15 mouse cellular contexts compared by ENCODE assay signal in the genomic region with DNA sequence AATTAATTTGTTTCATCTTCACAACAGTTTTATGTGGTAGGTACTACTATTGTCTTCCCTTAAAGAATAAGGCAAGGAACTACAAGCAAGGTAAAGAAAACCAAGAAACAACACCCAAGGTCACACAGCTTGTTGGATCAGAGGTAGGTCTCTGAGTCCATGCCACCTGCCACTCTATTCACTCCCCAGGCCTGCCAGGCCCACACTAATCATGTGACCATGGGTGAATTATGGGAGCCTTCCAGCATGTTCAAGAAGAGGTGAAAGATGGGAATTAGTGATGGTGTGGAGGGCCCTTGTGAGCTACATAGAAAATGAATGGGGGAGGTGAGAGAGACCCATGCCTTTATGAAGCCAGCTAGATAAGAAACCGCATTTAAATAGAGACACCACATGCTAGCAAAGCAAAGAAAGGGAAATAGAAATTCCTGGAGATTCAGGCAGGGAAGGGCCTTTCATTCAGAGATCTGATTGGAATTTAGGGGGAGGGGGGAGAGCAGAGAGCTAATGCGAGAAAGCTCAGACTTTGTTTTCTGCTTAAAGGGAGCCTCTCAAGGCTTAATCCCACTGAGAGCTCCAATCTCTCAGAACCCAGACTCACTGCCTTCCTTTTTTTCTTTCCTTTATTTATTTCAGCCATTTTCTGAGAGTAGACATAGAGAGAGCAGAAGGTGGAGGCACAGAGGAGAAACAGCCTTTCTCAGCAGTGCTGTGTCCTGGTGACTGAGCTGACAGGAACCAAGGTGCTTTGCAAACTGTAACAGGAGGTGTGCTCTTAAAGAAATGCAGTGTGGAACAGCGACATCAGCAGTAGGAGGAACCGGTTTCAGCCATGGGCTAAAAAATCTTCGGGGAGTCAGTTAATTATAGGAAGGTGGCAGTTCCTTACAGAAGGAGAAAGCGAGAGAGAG.
A peak's percentile ranks its signal among the peaks of the same experiment; 100 is the strongest.
DNase-seq lines count a peak whose midpoint lies in the region; ATAC-seq and TF ChIP-seq lines count a peak whose summit lies in the region.
"Had no signal": no experiment of that assay in that cellular context is flagged by ENCODE, and none has a peak within 500 bp of the region (broad histone marks: within the 10 kb centered on the region; RNA-seq: fewer than 3 reads in every experiment).

No protein-coding gene starts in this region.

- ATAC-seq in hindbrain, embryonic 13.5 days (ENCODE audit: low FRiP score) = no peak
- ATAC-seq in hindbrain, postnatal 0 days = no peak
- peak; percentile 48; the same call in 1 of the 2 replicates for ATAC-seq in hindbrain, embryonic 15.5 days (ENCODE audit: low FRiP score, low read depth)
- no peak for ATAC-seq in erythroid progenitor cell, adult 5-6 weeks (replicated peaks; ENCODE audit: low FRiP score, poor library complexity, severe bottlenecking)
- ATAC-seq: intestine, embryonic 15.5 days had no signal

- TF ChIP-seq CTCF in hindbrain, postnatal 0 days (IDR thresholded peaks at IDR 0.05; ENCODE audit: low read depth) = no peak

- DNase-seq in hindbrain, postnatal 0 days (ENCODE audit: low spot score) = no peak
- peak; percentile 6 for DNase-seq in embryo, embryonic 10 days (ENCODE audit: low spot score)
- DNase-seq in left cerebral cortex, adult 9 months (ENCODE audit: low spot score in 2 of 2) = no peak
- no peak for DNase-seq in kidney, postnatal 10 days
- DNase-seq: cerebellum, adult 8-10 months; liver, embryonic 13.5 days had no signal

- H3K4me3 ChIP-seq in hindbrain, embryonic 13.5 days = no peak overlapping the region
- no peak overlapping the region for H3K4me3 ChIP-seq in hindbrain, postnatal 0 days (ENCODE audit: low read length)
- H3K4me3 ChIP-seq in hindbrain, embryonic 15.5 days = no peak overlapping the region
- H3K4me3 ChIP-seq: embryonic facial prominence, embryonic 13.5 days; heart, embryonic 15.5 days; intestine, embryonic 15.5 days; limb, embryonic 10.5 days; liver, embryonic 13.5 days; neural tube, embryonic 15.5 days had no signal

- H3K9me3 ChIP-seq in hindbrain, embryonic 13.5 days = no peaks in the 10 kb centered on the region
- H3K9me3 ChIP-seq in hindbrain, postnatal 0 days (ENCODE audit: low read length) = no peaks in the 10 kb centered on the region
- no peaks in the 10 kb centered on the region for H3K9me3 ChIP-seq in hindbrain, embryonic 15.5 days
- H3K9me3 ChIP-seq: embryonic facial prominence, embryonic 13.5 days; heart, embryonic 15.5 days; intestine, embryonic 15.5 days; limb, embryonic 10.5 days; liver, embryonic 13.5 days; neural tube, embryonic 15.5 days had no signal

- no peaks in the 10 kb centered on the region for H3K27me3 ChIP-seq in hindbrain, embryonic 13.5 days
- no peaks in the 10 kb centered on the region for H3K27me3 ChIP-seq in hindbrain, postnatal 0 days (ENCODE audit: insufficient read depth, low read length)
- H3K27me3 ChIP-seq in hindbrain, embryonic 15.5 days = no peaks in the 10 kb centered on the region
- H3K27me3 ChIP-seq: embryonic facial prominence, embryonic 13.5 days; heart, embryonic 15.5 days; intestine, embryonic 15.5 days; liver, embryonic 13.5 days; neural tube, embryonic 15.5 days had no signal

- peak overlapping the region; percentile 35; the same call in 1 of the 2 replicates for H3K27ac ChIP-seq in hindbrain, embryonic 13.5 days
- no peak overlapping the region for H3K27ac ChIP-seq in hindbrain, postnatal 0 days
- 0 out of 2 replicates have a peak overlapping the region, but pooled peaks have one; percentile 18 for H3K27ac ChIP-seq in hindbrain, embryonic 15.5 days (replicated peaks)
- H3K27ac ChIP-seq: embryonic facial prominence, embryonic 13.5 days; heart, embryonic 15.5 days; intestine, embryonic 15.5 days; kidney, postnatal 0 days; limb, embryonic 10.5 days; liver, embryonic 13.5 days; neural tube, embryonic 15.5 days had no signal

- H3K4me1 ChIP-seq in hindbrain, embryonic 13.5 days (replicated peaks) = peaks cover 8% of the 10 kb centered on the region
- no peaks in the 10 kb centered on the region for H3K4me1 ChIP-seq in hindbrain, postnatal 0 days (ENCODE audit: insufficient read depth, low read length)
- H3K4me1 ChIP-seq in hindbrain, embryonic 15.5 days (replicated peaks) = peaks cover 15% of the 10 kb centered on the region
- H3K4me1 ChIP-seq: embryonic facial prominence, embryonic 13.5 days; heart, embryonic 15.5 days; intestine, embryonic 15.5 days; limb, embryonic 10.5 days; liver, embryonic 13.5 days had no signal

- 22% methylated on average over 6 of the region's 6 CpGs for WGBS in hindbrain, embryonic 13.5 days
- WGBS in hindbrain, postnatal 0 days = 14% methylated on average over 6 of the region's 6 CpGs
- 19% methylated on average over 6 of the region's 6 CpGs for WGBS in hindbrain, embryonic 15.5 days

- no peaks in the 10 kb centered on the region for H3K36me3 ChIP-seq in hindbrain, embryonic 13.5 days
- no peaks in the 10 kb centered on the region for H3K36me3 ChIP-seq in hindbrain, postnatal 0 days (ENCODE audit: insufficient read depth, low read length)
- H3K36me3 ChIP-seq in hindbrain, embryonic 15.5 days = no peaks in the 10 kb centered on the region
- H3K36me3 ChIP-seq: embryonic facial prominence, embryonic 13.5 days; heart, embryonic 15.5 days; intestine, embryonic 15.5 days; limb, embryonic 10.5 days; liver, embryonic 13.5 days; neural tube, embryonic 15.5 days had no signal

- no peak overlapping the region for H3K4me2 ChIP-seq in hindbrain, embryonic 13.5 days
- no peak overlapping the region for H3K4me2 ChIP-seq in hindbrain, postnatal 0 days (ENCODE audit: low read depth, low read length)
- H3K4me2 ChIP-seq in hindbrain, embryonic 15.5 days = no peak overlapping the region
- H3K4me2 ChIP-seq: embryonic facial prominence, embryonic 13.5 days; heart, embryonic 15.5 days; intestine, embryonic 15.5 days; liver, embryonic 13.5 days; neural tube, embryonic 15.5 days had no signal

- no peak overlapping the region for H3K9ac ChIP-seq in hindbrain, embryonic 13.5 days
- H3K9ac ChIP-seq in hindbrain, postnatal 0 days (replicated peaks; ENCODE audit: low read length) = no peak overlapping the region
- H3K9ac ChIP-seq in hindbrain, embryonic 15.5 days = no peak overlapping the region
- H3K9ac ChIP-seq: embryonic facial prominence, embryonic 13.5 days; heart, embryonic 15.5 days; intestine, embryonic 15.5 days; liver, embryonic 13.5 days; neural tube, embryonic 15.5 days had no signal
